Mouse (Mus musculus): Measurements from ENCODE around the gene Procr. TPM values are rescaled to one million over a fixed set of nuclear protein-coding genes. Genes with fewer than 3 reads are reported as not detected.

The Procr gene
- polyA plus RNA-seq, 1 experiment: 3.9 TPM

DNA sequence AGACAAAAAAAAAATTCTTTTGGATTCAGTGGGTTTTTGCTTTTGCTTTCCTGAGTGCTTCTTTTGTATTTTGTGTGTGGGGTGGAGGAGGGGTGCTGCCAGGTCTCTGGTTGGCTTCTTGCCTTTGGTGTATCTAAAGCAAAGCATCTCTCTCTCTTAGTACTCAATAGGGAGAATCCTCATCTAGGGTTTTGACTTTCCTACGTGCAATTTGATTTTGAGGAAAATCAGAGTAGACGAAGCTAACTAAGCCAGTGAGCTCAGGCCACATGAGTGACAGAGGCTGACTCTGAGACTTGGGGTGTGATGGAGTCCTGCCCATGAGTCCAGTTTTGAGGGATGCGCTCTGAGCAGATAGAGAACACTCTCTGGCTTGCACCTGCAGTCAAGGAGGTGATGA lies 28.6 kb downstream of the Procr start:
- WGBS: 87% methylated on average over 3 of the region's 3 CpGs
- Histone ChIP-seq H3K4me1 (ENCODE audit: control insufficient read depth, insufficient read depth, low read length) (0 out of 2 replicates have a peak, but pooled peaks cover 2% of the 10 kb centered on the region), H3K4me3 (ENCODE audit: insufficient read depth, low read depth, low read length) (no peak overlapping the region), H3K36me3 (ENCODE audit: control insufficient read depth, insufficient read depth, low read length) (no peaks in the 10 kb centered on the region), H3K27me3 (replicated peaks; ENCODE audit: control insufficient read depth, insufficient read depth, low read length) (peaks cover 2% of the 10 kb centered on the region; the same call in 1 of the 2 replicates), H3K27ac (ENCODE audit: insufficient read depth, low read depth, low read length) (no peak overlapping the region)
- no peak for TF ChIP-seq POLR2A (IDR thresholded peaks at IDR 0.05; ENCODE audit: low read depth, low read length)
- TF ChIP-seq CTCF (conservative IDR thresholded peaks at IDR 0.05; ENCODE audit: insufficient read depth, insufficient read length, low read depth, low read length): no peak
- no peak for DNase-seq

GRCm38 (mm10) chr2:155784534-155784933 lies 33.6 kb downstream of the Procr start:
- Histone ChIP-seq H3K27me3 (replicated peaks; ENCODE audit: control insufficient read depth, insufficient read depth, low read length) (no peaks in the 10 kb centered on the region), H3K4me1 (ENCODE audit: control insufficient read depth, insufficient read depth, low read length) (no peaks in the 10 kb centered on the region), H3K27ac (ENCODE audit: insufficient read depth, low read depth, low read length) (no peak overlapping the region), H3K36me3 (ENCODE audit: control insufficient read depth, insufficient read depth, low read length) (no peaks in the 10 kb centered on the region), H3K4me3 (ENCODE audit: insufficient read depth, low read depth, low read length) (no peak overlapping the region)
- TF ChIP-seq POLR2A (IDR thresholded peaks at IDR 0.05; ENCODE audit: low read depth, low read length): no peak
- TF ChIP-seq CTCF (conservative IDR thresholded peaks at IDR 0.05; ENCODE audit: insufficient read depth, insufficient read length, low read depth, low read length): no peak
- no peak for DNase-seq
- WGBS: 82% methylated on average over 6 of the region's 6 CpGs

- Histone ChIP-seq H3K4me3 (ENCODE audit: insufficient read depth, low read depth, low read length) (no peak overlapping the region), H3K36me3 (ENCODE audit: control insufficient read depth, insufficient read depth, low read length) (no peaks in the 10 kb centered on the region), H3K27me3 (replicated peaks; ENCODE audit: control insufficient read depth, insufficient read depth, low read length) (no peaks in the 10 kb centered on the region), H3K4me1 (ENCODE audit: control insufficient read depth, insufficient read depth, low read length) (no peaks in the 10 kb centered on the region), H3K27ac (ENCODE audit: insufficient read depth, low read depth, low read length) (no peak overlapping the region)
- TF ChIP-seq POLR2A (IDR thresholded peaks at IDR 0.05; ENCODE audit: low read depth, low read length): no peak
- TF ChIP-seq CTCF (conservative IDR thresholded peaks at IDR 0.05; ENCODE audit: insufficient read depth, insufficient read length, low read depth, low read length): no peak
- no peak for DNase-seq
- 70% methylated on average over 5 of the region's 5 CpGs for WGBS
These were observed 36.0 kb downstream of the Procr start for GRCm38 (mm10) chr2:155786905-155787304.

DNA sequence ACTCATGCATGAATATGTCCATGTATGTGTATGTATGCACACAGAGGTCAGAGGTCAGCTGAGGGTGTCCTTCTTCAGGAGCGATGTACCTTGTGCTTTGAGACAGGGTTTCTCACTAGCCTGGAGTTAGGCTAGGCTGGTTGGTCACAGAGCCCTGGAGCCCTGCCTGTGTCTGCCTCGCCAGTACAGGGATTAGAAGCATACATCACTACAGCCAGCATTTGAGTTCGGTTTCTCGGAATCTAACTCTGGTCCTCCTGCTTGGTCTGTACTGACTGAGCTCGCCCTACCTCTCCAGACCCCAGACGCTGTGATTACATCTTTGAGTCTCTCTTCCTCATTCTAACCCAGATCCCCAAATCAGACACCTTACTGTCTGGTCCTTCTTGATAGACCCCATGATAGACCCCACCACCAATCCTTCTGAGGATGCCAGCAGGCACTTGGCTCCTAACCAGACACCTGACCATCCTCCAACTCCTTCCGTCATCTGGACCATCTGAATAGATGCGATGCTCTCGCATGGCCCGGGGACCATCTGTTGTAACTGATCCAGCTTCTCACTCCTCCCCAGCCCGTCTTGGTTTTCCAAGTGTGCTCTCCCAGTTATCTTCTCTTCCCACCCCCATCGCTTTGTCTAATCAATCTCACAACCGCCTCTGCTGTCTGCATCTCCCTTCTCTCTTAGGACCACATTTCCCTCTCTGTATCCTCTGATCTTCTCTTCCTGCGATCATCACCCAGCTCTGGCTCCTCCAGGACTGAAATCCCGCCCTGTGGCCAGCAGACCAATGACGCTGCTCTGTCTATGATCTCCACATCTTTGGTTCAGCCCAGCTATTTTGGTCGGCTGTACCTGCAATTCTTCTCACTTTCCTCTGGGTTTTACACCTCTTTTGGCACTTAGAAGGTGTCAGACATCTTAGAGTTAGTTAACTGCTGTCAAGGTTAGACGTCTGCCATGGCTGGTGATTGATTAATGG lies 37.3 kb downstream of the Procr start:
- TF ChIP-seq CTCF (conservative IDR thresholded peaks at IDR 0.05; ENCODE audit: insufficient read depth, insufficient read length, low read depth, low read length) (no peak), POLR2A (IDR thresholded peaks at IDR 0.05; ENCODE audit: low read depth, low read length) (no peak)
- Histone ChIP-seq H3K4me3 (ENCODE audit: insufficient read depth, low read depth, low read length) (no peak overlapping the region), H3K4me1 (ENCODE audit: control insufficient read depth, insufficient read depth, low read length) (no peaks in the 10 kb centered on the region), H3K27me3 (replicated peaks; ENCODE audit: control insufficient read depth, insufficient read depth, low read length) (no peaks in the 10 kb centered on the region), H3K36me3 (ENCODE audit: control insufficient read depth, insufficient read depth, low read length) (no peaks in the 10 kb centered on the region), H3K27ac (ENCODE audit: insufficient read depth, low read depth, low read length) (no peak overlapping the region)
- 51% methylated on average over 18 of the region's 18 CpGs for WGBS
- no peak for DNase-seq

GRCm38 (mm10) chr2:155792899-155793298 lies 42.0 kb downstream of the Procr start:
- TF ChIP-seq CTCF (conservative IDR thresholded peaks at IDR 0.05; ENCODE audit: insufficient read depth, insufficient read length, low read depth, low read length) (no peak), POLR2A (IDR thresholded peaks at IDR 0.05; ENCODE audit: low read depth, low read length) (no peak)
- 43% methylated on average over 12 of the region's 12 CpGs for WGBS

DNA sequence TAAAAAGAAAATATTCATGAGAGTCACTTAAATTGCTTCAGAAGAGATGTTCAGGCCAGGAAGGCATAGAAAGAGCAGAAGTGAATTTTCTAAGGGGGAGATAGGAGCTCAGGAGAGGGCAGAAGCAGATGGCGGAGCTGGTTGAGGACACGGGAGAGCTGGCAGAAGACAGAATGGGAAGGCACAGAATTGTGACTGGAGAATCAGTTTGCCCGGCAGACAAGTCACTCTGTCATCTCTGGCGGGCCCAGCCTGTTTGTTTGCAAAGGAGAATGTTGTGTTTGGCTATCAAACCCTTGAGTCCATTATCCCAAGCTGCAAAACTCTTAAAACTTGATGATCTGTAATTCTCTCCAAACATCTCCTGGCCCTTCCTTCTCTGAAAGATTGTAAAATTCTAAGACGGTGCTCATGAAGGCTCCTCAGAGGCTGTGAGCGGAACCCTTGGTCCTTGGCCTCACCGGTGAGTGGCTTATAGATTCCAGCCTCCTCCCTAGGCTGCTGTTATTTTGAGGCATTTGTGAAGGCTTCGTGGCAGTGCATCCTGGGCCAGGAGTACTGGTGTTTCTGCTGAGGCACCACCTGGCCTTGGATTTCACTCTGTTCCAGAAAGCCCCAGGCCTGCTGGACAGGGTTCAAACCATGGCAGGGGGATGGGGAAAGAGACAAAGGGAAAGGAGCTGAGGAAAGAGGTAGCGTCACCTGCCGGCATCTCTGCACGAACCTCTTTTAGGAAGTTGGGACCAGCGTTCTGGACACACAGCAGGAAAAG lies 43.9 kb downstream of the Procr start:
- Histone ChIP-seq H3K4me1 (ENCODE audit: control insufficient read depth, insufficient read depth, low read length) (no peaks in the 10 kb centered on the region), H3K36me3 (ENCODE audit: control insufficient read depth, insufficient read depth, low read length) (no peaks in the 10 kb centered on the region), H3K4me3 (ENCODE audit: insufficient read depth, low read depth, low read length) (no peak overlapping the region), H3K27me3 (replicated peaks; ENCODE audit: control insufficient read depth, insufficient read depth, low read length) (no peaks in the 10 kb centered on the region), H3K27ac (ENCODE audit: insufficient read depth, low read depth, low read length) (no peak overlapping the region)
- no peak for DNase-seq
- TF ChIP-seq POLR2A (IDR thresholded peaks at IDR 0.05; ENCODE audit: low read depth, low read length) (no peak), CTCF (conservative IDR thresholded peaks at IDR 0.05; ENCODE audit: insufficient read depth, insufficient read length, low read depth, low read length) (no peak)
- WGBS: 87% methylated on average over 12 of the region's 12 CpGs

More at GRCm38 (mm10) chr2:155792899-155793298, 42.0 kb downstream of the Procr start:
- H3K27ac ChIP-seq (ENCODE audit: insufficient read depth, low read depth, low read length): no peak overlapping the region
- no peak for DNase-seq
- no peaks in the 10 kb centered on the region for H3K36me3 ChIP-seq (ENCODE audit: control insufficient read depth, insufficient read depth, low read length)
- no peak overlapping the region for H3K4me3 ChIP-seq (ENCODE audit: insufficient read depth, low read depth, low read length)
- no peaks in the 10 kb centered on the region for H3K4me1 ChIP-seq (ENCODE audit: control insufficient read depth, insufficient read depth, low read length)
- no peaks in the 10 kb centered on the region for H3K27me3 ChIP-seq (replicated peaks; ENCODE audit: control insufficient read depth, insufficient read depth, low read length)

GRCm38 (mm10) chr2:155798613-155799012 lies 47.7 kb downstream of the Procr start:
- no peak for DNase-seq
- no peak overlapping the region for H3K4me3 ChIP-seq (ENCODE audit: insufficient read depth, low read depth, low read length)
- 58% methylated on average over 3 of the region's 3 CpGs for WGBS

More at GRCm38 (mm10) chr2:155798613-155799012, 47.7 kb downstream of the Procr start:
- Histone ChIP-seq H3K36me3 (ENCODE audit: control insufficient read depth, insufficient read depth, low read length) (no peaks in the 10 kb centered on the region), H3K4me1 (ENCODE audit: control insufficient read depth, insufficient read depth, low read length) (no peaks in the 10 kb centered on the region), H3K27ac (ENCODE audit: insufficient read depth, low read depth, low read length) (no peak overlapping the region), H3K27me3 (replicated peaks; ENCODE audit: control insufficient read depth, insufficient read depth, low read length) (no peaks in the 10 kb centered on the region)
- TF ChIP-seq CTCF (conservative IDR thresholded peaks at IDR 0.05; ENCODE audit: insufficient read depth, insufficient read length, low read depth, low read length) (no peak), POLR2A (IDR thresholded peaks at IDR 0.05; ENCODE audit: low read depth, low read length) (no peak)

Measured in kidney, adult 2 months (tissue).